Mouse (Mus musculus): ENCODE measurements at regions not wholly inside any gene's neighbourhood (a gene's known extent, or its start where the extent isn't known, plus 50 kb on each side); places are given as distances from the start of the nearest gene placed in this dataset.

- DNase-seq, result no peak
These were observed 163.0 kb downstream of the Gpr165 start for GRCm38 (mm10) chrX:96876239-96876638.

- DNase-seq, result peak; percentile 20
These were observed 165.5 kb downstream of the Gpr165 start for GRCm38 (mm10) chrX:96878721-96879120.

GRCm38 (mm10) chrX:96879154-96879553 is 165.9 kb downstream of the Gpr165 start:
- no peak for DNase-seq

- DNase-seq, result no peak
These were observed 171.8 kb upstream of the Pgr15l start for GRCm38 (mm10) chrX:96900636-96901035.

Measured in heart, postnatal 4 days (tissue).